Mouse (Mus musculus) spleen, adult 2 months (tissue): Measurements from ENCODE around the gene Trim71. TPM values are rescaled to one million over a fixed set of nuclear protein-coding genes. Genes with fewer than 3 reads are reported as not detected.
"Not testable (repeated sequence)": the region's sequence is repeated elsewhere in the genome, so short reads cannot be mapped to it uniquely, and the experiment has no call there.

Source experiments
- DNase-seq, 2 experiments: peaks; one replicate each; pipeline versions ENCODE4 v3.0.0 to v3.0.0-alpha.2; 2012 to 2021; ENCODE audit warnings: low spot score in 2 of 2, low read depth in 1 of 2
- H3K27ac ChIP-seq: fragments of 200-500 bp; 2 replicates; pipeline ENCODE4 v1.5.1; 2012; ENCODE audit warnings: low read length, inconsistent platforms; ENCODE audit not compliant: insufficient read depth
- H3K27me3 ChIP-seq: fragments of 200-500 bp; 2 replicates; pipeline ENCODE4 v1.6.1; 2012; ENCODE audit warnings: mild to moderate bottlenecking, moderate library complexity, low read length, inconsistent platforms; ENCODE audit not compliant: control insufficient read depth, insufficient read depth
- H3K36me3 ChIP-seq: fragments of 200-500 bp; 2 replicates; pipeline ENCODE4 v1.6.1; 2012; ENCODE audit warnings: mild to moderate bottlenecking, low read length, inconsistent platforms; ENCODE audit not compliant: control insufficient read depth, insufficient read depth
- H3K4me1 ChIP-seq: fragments of 200-500 bp; 2 replicates; pipeline ENCODE4 v1.6.1; 2011; ENCODE audit warnings: inconsistent platforms; ENCODE audit not compliant: control insufficient read depth, insufficient read depth, insufficient read length
- H3K4me3 ChIP-seq: fragments of 200-500 bp; 2 replicates; pipeline ENCODE4 v1.5.1; 2011; ENCODE audit warnings: mild to moderate bottlenecking, inconsistent platforms; ENCODE audit not compliant: insufficient read depth, insufficient read length; ENCODE audit errors: extremely low read depth
- CTCF ChIP-seq: fragments of 200-500 bp; IDR thresholded peaks from 2 replicates; pipeline ENCODE4 v1.5.1; 2011; ENCODE audit warnings: mild to moderate bottlenecking, inconsistent platforms; ENCODE audit not compliant: insufficient read depth, insufficient read length, insufficient replicate concordance; ENCODE audit errors: extremely low read depth
- POLR2A ChIP-seq: fragments of 200-500 bp; IDR thresholded peaks from 2 replicates; pipeline ENCODE4 v1.6.1; 2011; ENCODE audit warnings: low read depth, low read length, inconsistent platforms
- whole genome bisulfite sequencing: fragments of 180-500 bp; shearing (Covaris S2); methylation state at CpG from one replicate; pipeline ENCODE4 v1.1.7; 2018; 5-methylcytosine and 5-hydroxymethylcytosine counted together
- polyA plus RNA-seq: library from polyadenylated mRNA; depleted of rRNA; stranded (reverse); fragments of >200 nt; gene quantifications from 2 replicates; pipeline ENCODE4 v1.2.3, GENCODE M21; 2012

Gene Trim71
- polyA plus RNA-seq, 1 experiment: 0.05 TPM

DNA sequence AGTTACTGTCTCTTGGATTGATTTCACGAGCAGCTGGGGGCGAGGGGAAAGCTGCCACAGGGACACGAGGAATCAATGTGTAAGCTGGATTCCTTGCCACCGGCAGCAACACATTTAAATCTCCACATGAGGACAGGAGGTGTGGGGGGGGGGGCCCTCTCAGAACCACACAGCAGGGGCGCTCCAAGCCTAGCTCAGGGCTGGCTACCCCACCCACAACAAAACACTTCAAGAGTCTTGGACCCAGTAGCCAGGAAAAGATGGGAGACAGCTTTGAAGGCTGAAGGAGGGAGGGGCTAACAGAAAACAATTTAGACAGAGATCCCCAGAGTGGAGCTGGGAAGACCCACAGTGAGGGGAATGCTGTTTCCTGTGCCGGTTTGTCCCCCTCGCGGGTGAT lies 38.3 kb downstream of the Trim71 start:
- DNase-seq: no peak
- 80% methylated on average over 8 of the region's 8 CpGs for WGBS
- Histone ChIP-seq H3K4me1 (peaks cover 5% of the 10 kb centered on the region), H3K36me3 (no peaks in the 10 kb centered on the region), H3K27ac (no peak overlapping the region), H3K4me3 (no peak overlapping the region), H3K27me3 (no peaks in the 10 kb centered on the region)
- TF ChIP-seq POLR2A: no peak
- no peak for TF ChIP-seq CTCF

DNA sequence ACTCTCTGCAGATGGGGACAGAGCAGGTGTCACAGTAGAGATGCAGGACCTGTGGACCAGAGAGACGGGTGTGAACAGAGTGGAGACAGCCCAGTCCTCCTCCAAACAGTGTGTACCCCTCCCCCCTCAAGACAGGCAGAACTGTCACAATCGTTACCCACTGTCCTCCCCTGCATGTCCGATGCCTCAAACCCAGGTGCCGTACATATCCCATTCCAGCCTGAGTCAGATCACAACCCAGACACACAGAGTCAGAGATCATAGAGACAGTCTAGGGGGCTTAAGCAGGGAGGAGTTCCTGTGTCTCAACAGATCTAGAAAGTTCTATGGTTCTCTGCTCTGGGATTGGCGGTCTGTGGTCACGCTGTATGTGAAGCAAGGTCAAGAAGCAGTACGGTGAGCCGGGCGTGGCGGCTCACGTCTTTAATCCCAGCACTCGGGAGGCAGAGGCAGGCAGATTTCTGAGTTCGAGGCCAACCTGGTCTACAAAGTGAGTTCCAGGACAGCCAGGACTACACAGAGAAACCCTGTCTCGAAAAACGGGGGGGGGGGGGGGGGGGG lies 39.0 kb downstream of the Trim71 start:
- DNase-seq: no peak
- Histone ChIP-seq H3K27me3 (no peaks in the 10 kb centered on the region), H3K36me3 (no peaks in the 10 kb centered on the region), H3K4me3 (no peak overlapping the region), H3K4me1 (peaks cover 5% of the 10 kb centered on the region), H3K27ac (no peak overlapping the region)
- no peak for TF ChIP-seq POLR2A
- TF ChIP-seq CTCF: no peak
- WGBS: 93% methylated on average over 13 of the region's 15 CpGs

DNA sequence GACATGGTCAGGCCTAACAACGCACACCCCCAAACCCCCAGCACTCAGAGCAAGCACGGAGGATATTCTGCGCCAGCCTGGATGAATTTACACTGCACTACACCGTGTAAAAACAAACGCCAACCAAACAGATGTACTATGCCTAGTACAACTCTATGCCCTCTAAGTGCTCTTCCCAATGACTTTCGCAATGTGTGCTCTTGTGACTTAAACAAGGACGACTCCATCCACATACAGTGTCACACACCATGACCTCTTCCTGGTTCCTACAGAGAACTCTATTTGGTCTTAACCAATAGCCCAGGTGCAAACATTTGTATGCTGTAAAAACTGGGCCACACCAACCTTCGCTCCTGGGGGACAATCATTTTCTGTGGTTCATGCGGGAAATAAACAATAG lies 41.7 kb downstream of the Trim71 start:
- H3K4me1 ChIP-seq: peaks cover 4% of the 10 kb centered on the region
- WGBS: 92% methylated on average over 9 of the region's 9 CpGs
- no peaks in the 10 kb centered on the region for H3K27me3 ChIP-seq
- no peak overlapping the region for H3K4me3 ChIP-seq
- no peak for DNase-seq
- H3K27ac ChIP-seq: no peak overlapping the region
- TF ChIP-seq POLR2A: no peak
- TF ChIP-seq CTCF: no peak
- no peaks in the 10 kb centered on the region for H3K36me3 ChIP-seq

DNA sequence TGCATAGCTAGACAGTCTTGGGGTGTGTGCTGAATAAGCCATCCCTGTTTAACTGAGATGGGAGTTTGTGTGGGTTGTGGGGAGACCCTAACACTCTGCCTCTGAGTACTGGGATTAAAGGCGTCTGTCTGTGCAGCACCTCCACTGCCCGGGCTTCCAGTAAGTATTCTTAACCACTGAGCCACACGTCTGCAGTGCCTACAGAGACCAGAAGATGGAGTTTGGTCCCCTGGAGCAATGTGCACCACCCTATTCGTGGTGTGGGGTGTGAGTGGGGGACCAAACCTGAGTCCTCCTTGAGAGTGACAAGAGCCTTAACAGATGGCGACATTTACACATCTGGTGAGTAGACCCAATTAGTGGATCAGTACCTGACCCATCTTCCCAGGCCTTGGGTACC lies 42.1 kb downstream of the Trim71 start:
- Histone ChIP-seq H3K27ac (no peak overlapping the region), H3K27me3 (no peaks in the 10 kb centered on the region), H3K4me3 (no peak overlapping the region), H3K4me1 (peaks cover 1% of the 10 kb centered on the region), H3K36me3 (no peaks in the 10 kb centered on the region)
- WGBS: 41% methylated on average over 5 of the region's 5 CpGs
- no peak for DNase-seq
- TF ChIP-seq POLR2A: no peak
- TF ChIP-seq CTCF: no peak

DNA sequence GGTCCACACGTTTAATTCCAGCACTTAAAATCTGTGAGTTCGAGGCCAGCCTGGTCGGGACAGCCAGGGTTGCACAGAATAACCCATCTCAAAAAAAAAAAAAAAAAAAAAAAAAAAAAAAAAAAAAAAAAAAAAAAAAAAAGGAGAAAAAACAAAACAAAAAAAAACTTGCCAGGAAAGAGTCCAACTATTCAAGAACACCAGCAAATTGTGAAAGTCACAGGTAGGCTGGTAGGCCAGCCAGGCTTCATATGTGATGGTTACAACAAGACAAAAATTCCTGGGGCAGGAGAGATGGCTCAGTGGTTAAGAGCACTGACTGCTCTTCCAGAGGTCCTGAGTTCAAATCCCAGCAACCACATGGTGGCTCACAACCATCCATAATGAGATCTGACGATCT lies 43.6 kb downstream of the Trim71 start:
- not testable (repeated sequence) for H3K27ac ChIP-seq, H3K4me3 ChIP-seq, H3K36me3 ChIP-seq, DNase-seq, H3K27me3 ChIP-seq, H3K4me1 ChIP-seq
- 64% methylated on average over 4 of the region's 4 CpGs for WGBS

DNA sequence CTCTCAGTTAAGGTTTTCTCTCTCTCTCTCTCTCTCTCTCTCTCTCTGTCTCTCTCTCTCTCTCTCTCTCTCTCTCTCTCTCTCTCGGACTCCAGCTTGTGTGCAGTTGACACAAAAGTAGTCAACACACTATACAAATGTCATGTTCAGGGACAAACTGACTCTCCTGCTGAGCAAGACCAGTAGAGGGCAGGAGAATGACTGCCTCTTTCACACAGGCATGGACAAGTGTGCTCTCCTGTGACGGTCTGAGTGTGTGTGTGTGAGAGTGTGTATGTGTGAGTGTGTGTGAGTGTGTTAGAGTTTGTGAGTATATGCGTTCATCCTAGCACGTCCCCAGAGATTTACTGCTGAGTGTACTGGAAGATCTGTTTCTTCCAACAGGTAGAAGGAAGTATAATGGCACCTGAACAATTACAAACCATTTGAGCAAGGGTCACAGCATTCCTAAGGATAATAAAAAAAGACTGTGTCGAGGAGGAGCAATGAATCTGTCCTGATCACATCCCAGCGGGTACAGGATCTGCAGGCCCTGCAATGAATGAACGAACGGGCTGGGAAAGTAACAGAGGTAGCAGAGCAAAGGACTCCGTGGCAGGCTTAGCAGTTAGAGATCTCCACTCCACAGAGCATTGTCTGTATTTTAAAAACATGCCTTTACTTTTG lies 45.2 kb downstream of the Trim71 start:
- WGBS: 74% methylated on average over 9 of the region's 9 CpGs
- Histone ChIP-seq H3K27me3 (no peaks in the 10 kb centered on the region), H3K36me3 (no peaks in the 10 kb centered on the region), H3K4me3 (no peak overlapping the region), H3K27ac (no peak overlapping the region), H3K4me1 (no peaks in the 10 kb centered on the region; the same call in 1 of the 2 replicates)
- no peak for DNase-seq
- TF ChIP-seq CTCF (no peak), POLR2A (no peak)

DNA sequence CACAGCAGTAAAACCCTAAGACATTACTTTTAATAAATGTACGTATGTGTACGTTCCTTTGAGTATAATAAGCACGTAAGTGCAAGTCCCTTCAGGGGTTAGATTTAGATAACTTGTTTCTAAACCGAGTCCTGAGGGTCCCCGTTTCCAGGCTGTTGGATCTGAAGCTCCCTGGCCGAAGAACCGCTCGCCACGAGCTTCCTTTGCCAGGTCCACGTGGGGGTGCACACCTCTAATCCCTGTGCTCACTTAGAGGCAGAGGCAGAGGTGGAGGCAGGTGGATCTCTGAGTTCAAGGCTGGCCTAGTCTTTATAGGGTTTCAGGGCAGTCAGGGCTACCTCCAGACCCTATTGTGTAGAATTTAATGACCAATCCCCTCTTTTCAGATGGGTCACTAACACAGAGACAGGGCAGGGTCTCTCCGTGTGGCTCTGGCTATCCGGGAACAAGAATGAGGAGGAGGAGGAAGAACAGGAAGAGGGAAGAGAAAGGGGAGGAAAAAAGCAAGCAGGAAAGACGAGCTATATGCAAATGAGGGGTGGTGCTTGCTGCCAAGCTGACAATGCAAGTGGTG lies 46.2 kb downstream of the Trim71 start:
- no peak for DNase-seq
- Histone ChIP-seq H3K4me3 (no peak overlapping the region), H3K27me3 (no peaks in the 10 kb centered on the region), H3K4me1 (no peaks in the 10 kb centered on the region; the same call in 1 of the 2 replicates), H3K27ac (no peak overlapping the region), H3K36me3 (no peaks in the 10 kb centered on the region)
- 79% methylated on average over 13 of the region's 13 CpGs for WGBS
- TF ChIP-seq CTCF (no peak), POLR2A (no peak)
